Mouse (Mus musculus) intestine, embryonic 16.5 days (tissue): ENCODE results near the gene Luzp2. TPM values are rescaled to one million over a fixed set of nuclear protein-coding genes. Genes with fewer than 3 reads are reported as not detected.

Experiments used
- ATAC-seq: fragments of 200-750 bp; cut with Nextera tagmentation; 2 replicates; pipeline ENCODE4 v1.8.0; 2017; ENCODE audit warnings: moderate TSS enrichment, moderate library complexity
- H3K27ac ChIP-seq: fragments of 300-500 bp; sonication (generic); 2 replicates; pipeline ENCODE4 v1.5.1; 2014; ENCODE audit warnings: mild to moderate bottlenecking, low read length
- H3K27me3 ChIP-seq: fragments of 300-500 bp; sonication (generic); replicated peaks from 2 replicates; pipeline ENCODE4 v1.6.1; 2014; ENCODE audit warnings: low read length, control low read depth, mixed read lengths; ENCODE audit not compliant: control insufficient read depth, insufficient read depth
- H3K36me3 ChIP-seq: fragments of 300-500 bp; sonication (generic); 2 replicates; pipeline ENCODE4 v1.6.1; 2014; ENCODE audit warnings: low read length, control low read depth; ENCODE audit not compliant: control insufficient read depth, insufficient read depth
- H3K4me1 ChIP-seq: fragments of 300-500 bp; sonication (generic); 2 replicates; pipeline ENCODE4 v1.6.1; 2014; ENCODE audit warnings: low read length, control low read depth, mixed read lengths; ENCODE audit not compliant: control insufficient read depth, insufficient read depth
- H3K4me2 ChIP-seq: fragments of 300-500 bp; sonication (generic); 2 replicates; pipeline ENCODE4 v1.6.1; 2014; ENCODE audit warnings: low read depth, low read length, control low read depth
- H3K4me3 ChIP-seq: fragments of 300-500 bp; sonication (generic); 2 replicates; pipeline ENCODE4 v1.5.1; 2014; ENCODE audit warnings: mild to moderate bottlenecking, low read length
- H3K9ac ChIP-seq: fragments of 300-500 bp; sonication (generic); 2 replicates; pipeline ENCODE4 v1.6.1; 2014; ENCODE audit warnings: low read depth, low read length
- H3K9me3 ChIP-seq: fragments of 300-500 bp; sonication (generic); 2 replicates; pipeline ENCODE4 v1.6.1; 2016; ENCODE audit warnings: low read length, control low read depth; ENCODE audit not compliant: control insufficient read depth
- WGBS: fragments of 180-500 bp; shearing (Covaris S2); extraction: QIAGEN DNeasy Blood & Tissue Kit; methylation state at CpG from one replicate; pipeline ENCODE4 v1.1.7; 2014; 5-methylcytosine and 5-hydroxymethylcytosine counted together
- polyA plus RNA-seq: library from polyadenylated mRNA; unstranded; fragments of >200 nt; fragmentation: Nextera tagmentation; extraction: Ambion mirVana; gene quantifications from 2 replicates; pipeline ENCODE4 v1.2.1, GENCODE M21; 2015

The Luzp2 gene
- polyA plus RNA-seq, 1 experiment from 2014 or later: 0.50 TPM

DNA sequence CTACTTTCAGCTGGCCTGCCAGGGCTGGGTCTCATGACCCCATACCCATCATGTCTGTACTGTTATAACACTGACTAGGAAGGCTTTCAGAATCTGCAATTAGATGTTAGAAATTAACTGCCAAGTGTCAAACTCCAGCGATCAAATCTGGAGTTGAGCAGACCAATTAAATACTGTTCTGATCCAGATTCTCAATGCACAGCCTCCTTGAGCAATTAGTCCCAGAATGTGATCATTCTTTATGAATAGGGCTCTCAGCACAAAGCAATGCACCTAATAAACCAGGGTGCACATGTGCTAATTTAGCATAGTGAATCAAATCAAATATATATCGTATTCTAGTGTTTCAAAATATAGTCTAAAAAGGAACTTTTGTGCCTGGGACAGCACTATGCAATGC, 387.7 kb downstream of the Luzp2 start:
- no peak for ATAC-seq

DNA sequence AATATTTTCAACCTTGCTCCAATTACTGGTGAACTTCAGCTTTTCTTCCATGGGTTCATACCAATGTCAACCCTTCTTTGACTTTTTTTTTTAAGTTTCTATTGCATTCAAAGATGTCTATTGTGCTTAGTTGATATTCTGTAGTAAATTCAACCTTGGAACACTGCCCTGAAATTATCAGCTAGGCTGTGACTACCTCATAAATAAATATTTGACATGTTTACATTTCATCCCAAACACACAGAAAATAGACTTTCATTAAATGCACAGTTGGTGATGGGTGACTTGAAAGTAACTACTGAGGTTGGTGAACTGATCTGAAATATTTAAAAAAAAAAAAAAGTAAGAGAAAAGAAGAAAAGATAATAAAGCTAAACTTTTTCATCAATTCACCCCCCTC, 394.1 kb downstream of the Luzp2 start:
- no peak overlapping the region for H3K27ac ChIP-seq
- ATAC-seq: no peak
- no peaks in the 10 kb centered on the region for H3K27me3 ChIP-seq
- no peaks in the 10 kb centered on the region for H3K4me1 ChIP-seq
- no peak overlapping the region for H3K4me2 ChIP-seq
- H3K36me3 ChIP-seq: no peaks in the 10 kb centered on the region
- no peak overlapping the region for H3K4me3 ChIP-seq
- no peaks in the 10 kb centered on the region for H3K9me3 ChIP-seq
- no peak overlapping the region for H3K9ac ChIP-seq

More for the DNA sequence above, 387.7 kb downstream of the Luzp2 start:
- H3K27ac ChIP-seq: no peak overlapping the region
- 72% methylated on average over 2 of the region's 2 CpGs for WGBS
- no peak overlapping the region for H3K4me3 ChIP-seq
- no peaks in the 10 kb centered on the region for H3K36me3 ChIP-seq
- no peaks in the 10 kb centered on the region for H3K9me3 ChIP-seq
- H3K4me1 ChIP-seq: no peaks in the 10 kb centered on the region
- no peak overlapping the region for H3K9ac ChIP-seq
- H3K27me3 ChIP-seq: no peaks in the 10 kb centered on the region
- H3K4me2 ChIP-seq: no peak overlapping the region
